Mouse (Mus musculus) gastrocnemius, adult 2 months (tissue): Measurements from ENCODE around the gene Crip1. TPM values are rescaled to one million over a fixed set of nuclear protein-coding genes. Genes with fewer than 3 reads are reported as not detected.
A peak's percentile ranks its signal among the peaks of the same experiment; 100 is the strongest.
"Not testable (repeated sequence)": the region's sequence is repeated elsewhere in the genome, so short reads cannot be mapped to it uniquely, and the experiment has no call there.

Source experiments
- DNase-seq: peaks from one replicate; pipeline ENCODE4 v3.0.0; 2022
- H3K27ac ChIP-seq: fragments of 200-600 bp; 2 replicates; pipeline ENCODE4 v1.8.1; 2022; ENCODE audit warnings: mild to moderate bottlenecking
- H3K4me3 ChIP-seq: fragments of 200-600 bp; 2 replicates; pipeline ENCODE4 v1.8.1; 2022; ENCODE audit warnings: mild to moderate bottlenecking, moderate library complexity
- CTCF ChIP-seq: fragments of 200-600 bp; IDR thresholded peaks from 2 replicates; pipeline ENCODE4 v1.8.1; 2022; ENCODE audit warnings: antibody characterized with exemption, mild to moderate bottlenecking, moderate library complexity
- intact Hi-C: fragments of 180-260 bp; cut with DNase I; formaldehyde crosslinking; loops from one replicate; pipeline ENCODE4 v1.15.1; 2025
- total RNA-seq, 2 experiments: library from RNA; stranded (reverse); gene quantifications; 2 replicates each; pipeline ENCODE4 v1.2.3; 2021

The Crip1 gene
- total RNA-seq, 2 experiments from 2014 or later = 71.2 to 113 TPM

GRCm38 (mm10) chr12:113176960-113177725 lies 31.0 kb downstream of the Crip1 start:
- peak; percentile 4 for DNase-seq
- Histone ChIP-seq H3K27ac (no peak overlapping the region), H3K4me3 (no peak overlapping the region)
- intact Hi-C loops = no loop called here
- no peak for TF ChIP-seq CTCF

DNA sequence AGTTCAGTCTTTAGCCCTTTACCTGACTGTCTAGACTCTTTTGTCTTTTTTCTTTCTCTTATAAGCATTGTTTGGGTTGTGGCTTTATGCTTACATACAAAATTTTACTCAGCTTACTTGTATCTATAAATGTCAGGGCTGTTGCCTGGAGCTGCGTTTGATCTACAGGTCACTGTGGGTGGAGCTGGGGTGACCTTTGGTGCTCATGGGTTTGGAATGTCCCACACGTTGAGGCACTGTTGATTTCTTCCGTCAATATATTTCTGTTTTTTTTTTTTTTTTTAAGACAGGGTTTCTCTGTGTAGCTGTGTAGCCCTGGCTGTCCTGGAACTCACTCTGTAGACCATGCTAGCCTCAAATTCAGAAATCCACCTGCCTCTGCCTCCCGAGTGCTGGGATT lies 34.9 kb downstream of the Crip1 start:
- H3K4me3 ChIP-seq = no peak overlapping the region
- no peak for DNase-seq
- TF ChIP-seq CTCF = no peak
- no peak overlapping the region for H3K27ac ChIP-seq
- intact Hi-C loops = no loop called here

GRCm38 (mm10) chr12:113184945-113185344 lies 38.8 kb downstream of the Crip1 start:
- TF ChIP-seq CTCF = no peak
- DNase-seq = no peak
- Histone ChIP-seq H3K4me3 (no peak overlapping the region), H3K27ac (no peak overlapping the region)
- intact Hi-C loops = no loop called here

DNA sequence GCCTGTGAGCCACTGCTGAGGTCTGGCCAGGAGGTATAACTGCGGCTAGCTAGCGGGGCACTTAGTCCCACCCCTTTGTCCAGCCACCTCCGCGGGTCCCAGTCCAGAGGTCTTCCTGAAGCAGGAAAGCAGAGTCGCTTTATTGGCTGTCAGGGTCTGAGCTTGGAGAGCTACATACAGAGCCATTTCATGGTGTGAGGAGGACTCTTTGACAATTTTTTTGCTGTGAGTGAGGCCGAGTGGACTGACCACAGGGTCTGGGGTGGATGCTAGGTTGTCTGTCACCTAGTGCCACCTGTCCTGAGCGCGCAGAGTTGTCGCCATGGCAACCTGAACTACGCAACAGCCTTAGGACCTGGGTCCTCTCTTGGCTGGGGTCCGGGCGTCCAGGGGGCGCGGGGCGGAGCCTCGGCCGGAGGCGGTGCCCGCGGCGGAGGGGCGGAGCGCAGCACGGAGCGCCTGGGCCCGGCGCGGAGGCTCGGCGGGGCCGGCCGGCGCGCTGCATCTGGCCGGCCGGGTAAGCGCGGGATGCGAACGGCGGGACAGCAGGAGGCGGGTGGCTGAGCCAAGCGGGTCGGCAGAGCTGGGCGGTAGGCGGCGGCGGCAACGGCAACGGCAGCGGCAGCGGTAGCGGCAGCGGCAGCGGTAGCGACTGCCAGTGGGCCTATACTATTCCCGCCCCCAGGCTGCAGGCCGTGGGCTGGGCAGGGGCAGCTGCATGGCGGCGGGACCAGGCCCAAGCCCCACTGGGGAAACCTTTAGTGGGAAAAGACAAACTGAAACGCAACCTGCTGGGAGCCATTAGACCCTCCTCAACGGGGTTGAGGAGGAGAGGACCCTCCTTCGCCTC lies 39.6 kb downstream of the Crip1 start, which contains the start of gene Tmem121:
Gene Tmem121, plus strand, starts transcription at position 489 of the 850 bp plus-strand sequence.
- intact Hi-C loops = no loop called here
- Histone ChIP-seq H3K27ac (no peak within 1 kb of the TSS), H3K4me3 (peak within 1 kb of the TSS; percentile 73)
- no peak for TF ChIP-seq CTCF
- no peak for DNase-seq

DNA sequence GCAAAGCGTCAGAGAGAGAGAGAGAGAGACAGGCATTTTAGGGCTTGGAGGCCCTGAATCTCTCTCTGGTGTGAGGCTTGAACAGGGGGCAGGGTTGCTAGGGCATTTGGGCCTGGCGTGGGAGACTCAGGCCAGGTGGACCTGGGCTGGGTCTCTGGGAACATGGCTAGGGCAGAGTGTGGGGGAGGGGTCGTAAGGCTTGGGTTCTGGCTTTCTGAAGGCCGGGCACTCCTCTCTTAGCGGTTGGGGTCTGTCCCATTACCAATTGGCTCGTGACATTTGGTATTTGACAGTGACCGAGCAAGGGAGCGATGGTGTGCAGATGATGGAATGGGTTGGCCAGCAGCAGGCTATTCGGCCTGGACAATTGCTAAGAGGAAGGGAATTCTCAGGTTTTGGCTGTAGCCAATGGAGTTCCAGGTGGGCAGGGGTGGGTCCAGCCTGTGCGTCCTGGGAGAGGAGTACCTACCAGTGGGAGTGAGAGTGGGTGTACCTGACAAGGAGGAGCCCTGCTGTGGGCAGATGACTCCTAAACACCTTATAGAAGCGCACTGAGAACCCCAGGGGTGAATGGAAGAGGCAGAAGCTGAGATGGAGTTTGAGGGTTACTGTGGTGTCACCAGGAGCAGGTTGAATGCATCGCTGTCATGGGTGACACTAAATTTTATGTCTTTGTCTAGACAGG lies 40.4 kb downstream of the Crip1 start:
- Histone ChIP-seq H3K4me3 (peak overlapping the region; percentile 73), H3K27ac (no peak overlapping the region)
- no peak for TF ChIP-seq CTCF
- intact Hi-C loops = no loop called here
- DNase-seq = no peak

GRCm38 (mm10) chr12:113187011-113187375 lies 40.9 kb downstream of the Crip1 start:
- H3K4me3 ChIP-seq = no peak overlapping the region

DNA sequence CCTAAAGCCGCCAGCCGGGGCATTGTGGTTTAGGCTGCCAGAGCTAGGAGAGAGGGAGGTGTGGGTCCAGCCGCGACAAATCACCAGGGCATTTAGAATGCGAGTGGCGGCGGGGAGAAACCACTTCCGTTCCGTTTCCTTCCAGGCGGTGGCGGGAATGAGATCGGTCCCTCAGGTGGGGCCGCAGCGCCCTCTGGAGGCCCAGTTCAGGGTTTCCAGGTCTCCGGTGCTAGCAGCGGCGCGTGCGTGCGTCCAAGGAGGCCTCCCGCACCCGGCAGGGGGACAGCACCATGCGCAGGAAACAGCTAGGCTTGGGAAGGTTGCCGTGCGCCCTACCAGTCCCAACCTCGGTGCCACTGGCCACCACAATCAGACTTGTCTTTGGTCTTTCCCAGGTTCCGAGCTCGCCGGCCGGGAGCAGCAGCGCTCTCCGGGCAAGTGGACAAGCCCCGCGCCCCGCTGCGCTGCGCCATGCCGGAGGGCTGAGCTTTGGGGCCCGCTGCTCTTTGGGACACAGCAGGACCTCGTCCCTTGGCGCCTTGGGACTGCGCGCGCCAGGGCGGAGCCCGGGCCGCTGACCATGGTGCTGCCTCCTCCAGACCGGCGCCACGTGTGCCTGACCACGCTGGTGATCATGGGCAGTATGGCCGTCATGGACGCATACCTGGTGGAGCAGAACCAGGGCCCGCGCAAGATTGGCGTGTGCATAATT lies 41.6 kb downstream of the Crip1 start:
- peak; percentile 82 for DNase-seq
- H3K4me3 ChIP-seq = peak overlapping the region; percentile 67
- H3K27ac ChIP-seq = no peak overlapping the region
- TF ChIP-seq CTCF = peak; percentile 84
- intact Hi-C loops = no loop called here

More at GRCm38 (mm10) chr12:113187011-113187375, 40.9 kb downstream of the Crip1 start:
- no peak for DNase-seq
- intact Hi-C loops = no loop called here
- H3K27ac ChIP-seq = no peak overlapping the region
- no peak for TF ChIP-seq CTCF

GRCm38 (mm10) chr12:113188349-113189055 lies 42.4 kb downstream of the Crip1 start:
- H3K4me3 ChIP-seq = no peak overlapping the region
- TF ChIP-seq CTCF = no peak
- H3K27ac ChIP-seq = no peak overlapping the region
- intact Hi-C loops = no loop called here
- no peak for DNase-seq

DNA sequence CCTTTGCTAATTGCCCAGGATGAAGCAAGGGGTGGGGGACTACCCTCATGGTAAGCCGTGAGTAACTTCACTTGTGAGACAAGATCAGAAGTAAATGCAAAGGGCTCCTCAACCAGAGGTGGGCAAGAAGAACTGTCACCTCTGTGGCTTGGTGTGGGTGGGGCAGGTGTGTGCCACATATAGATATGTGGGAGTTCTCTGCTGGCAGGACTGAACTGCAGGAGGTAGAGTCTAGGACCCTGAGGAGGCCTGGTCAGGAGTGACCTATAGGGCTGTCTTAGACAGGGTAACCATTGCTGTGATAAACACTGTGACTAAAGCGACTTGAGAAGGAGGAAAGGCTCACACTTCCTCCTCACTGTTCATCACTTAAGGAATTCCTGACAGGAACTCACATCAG lies 47.3 kb downstream of the Crip1 start:
- no peak overlapping the region for H3K27ac ChIP-seq
- intact Hi-C loops = no loop called here
- DNase-seq = no peak
- no peak overlapping the region for H3K4me3 ChIP-seq
- TF ChIP-seq CTCF = no peak

DNA sequence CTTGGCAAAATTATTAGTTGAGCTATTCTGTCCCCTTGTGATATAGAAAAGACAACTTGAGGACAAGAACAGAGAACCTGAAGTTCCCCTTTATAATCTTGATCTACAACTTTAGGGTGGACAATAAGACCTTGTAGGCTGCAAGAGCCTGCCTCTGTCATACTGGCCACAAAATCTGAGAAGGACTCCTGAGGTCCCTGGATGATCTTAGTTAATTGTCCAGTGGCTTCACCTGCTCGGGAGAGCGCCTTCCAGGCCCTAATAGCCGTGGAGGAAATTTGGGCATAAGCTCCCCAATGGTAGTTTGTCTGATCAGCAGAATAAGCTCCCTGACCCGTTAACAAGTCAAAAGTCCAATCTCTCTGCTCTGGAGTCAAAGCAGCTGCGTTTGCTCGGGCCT lies 53.0 kb downstream of the Crip1 start:
- intact Hi-C loops, DNase-seq, H3K27ac ChIP-seq, H3K4me3 ChIP-seq: not testable (repeated sequence)

DNA sequence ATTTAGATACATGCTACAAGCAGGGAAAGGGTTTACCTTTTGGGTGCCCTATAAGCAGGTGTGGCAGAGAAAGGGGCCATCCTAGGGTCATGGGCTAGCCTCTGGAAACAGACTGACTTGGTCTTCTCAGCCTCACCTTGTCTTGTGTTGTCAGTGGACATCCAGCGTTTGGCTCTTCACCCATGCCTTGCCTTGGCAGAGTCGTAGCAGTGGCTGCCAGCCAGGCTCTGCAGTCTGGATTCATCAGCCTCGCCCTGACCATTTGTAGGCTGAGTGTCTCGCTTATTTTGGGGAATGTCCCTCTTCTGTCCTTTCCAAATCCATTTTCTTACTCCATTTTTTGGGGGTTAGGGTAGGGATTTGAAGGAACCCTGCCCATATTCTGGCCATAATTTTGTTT lies 55.2 kb downstream of the Crip1 start:
- no peak for TF ChIP-seq CTCF
- H3K4me3 ChIP-seq = no peak overlapping the region
- intact Hi-C loops = no loop called here

DNA sequence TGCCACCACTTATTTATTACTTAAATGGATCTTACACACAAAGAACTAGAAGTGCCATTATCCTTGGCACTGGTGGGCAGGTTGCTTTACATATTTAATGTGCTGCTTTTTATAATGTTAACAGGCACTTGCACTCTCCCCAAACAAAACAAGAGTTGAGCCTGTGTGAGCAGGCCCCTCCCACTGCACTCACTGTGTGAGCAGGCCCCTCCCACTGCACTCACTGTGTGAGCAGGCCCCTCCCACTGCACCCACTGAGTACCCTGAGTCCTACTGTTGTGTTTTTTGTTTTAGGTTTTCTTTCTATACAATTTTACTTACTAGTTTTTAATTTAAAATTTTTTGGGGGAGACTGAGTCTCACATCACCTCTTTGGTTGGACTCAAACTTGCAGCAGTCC lies 55.9 kb downstream of the Crip1 start:
- no peak for TF ChIP-seq CTCF
- DNase-seq = no peak
- Histone ChIP-seq H3K27ac (no peak overlapping the region), H3K4me3 (no peak overlapping the region)
- intact Hi-C loops = no loop called here

More for the DNA sequence above, 55.2 kb downstream of the Crip1 start:
- DNase-seq = peak; percentile 57
- H3K27ac ChIP-seq = no peak overlapping the region

Other genes starting within 250 kb of the Crip1 start
- 10 to 100 TPM; 20.3 to 30.2 TPM for gene Jag2, start 216.5 kb upstream of the Crip1 start, total RNA-seq
- gene Nudt14, start 204.2 kb upstream of the Crip1 start, total RNA-seq = 1 to 10 TPM; 5.4 to 7.9 TPM
- gene Btbd6, start 169.8 kb upstream of the Crip1 start, total RNA-seq = 10 to 100 TPM; 13.3 to 20.6 TPM
- gene Brf1, start 145.6 kb upstream of the Crip1 start, total RNA-seq = 10 to 100 TPM; 20.8 to 21.5 TPM
- 10 to 100 TPM; 35.9 to 41.0 TPM for gene Pacs2, start 131.8 kb upstream of the Crip1 start, total RNA-seq
- gene Tex22, start 71.8 kb upstream of the Crip1 start, total RNA-seq = not detected
- gene Mta1, start 48.0 kb upstream of the Crip1 start, total RNA-seq = 10 to 100 TPM; 36.2 to 41.5 TPM
- 10 to 100 TPM; 32.4 to 41.1 TPM for gene Crip2, start 6.1 kb upstream of the Crip1 start, total RNA-seq
- not detected for gene Tedc1, start 10.1 kb downstream of the Crip1 start, total RNA-seq
- gene Tmem121, start 39.6 kb downstream of the Crip1 start, total RNA-seq = not detected